Mouse (Mus musculus): ENCODE results near the gene Sdha. TPM values are rescaled to one million over a fixed set of nuclear protein-coding genes. Genes with fewer than 3 reads are reported as not detected.

The Sdha gene
- polyA plus RNA-seq (2014; fragmentation: Illumina TruSeq; extraction: RNeasy Lipid Tissue Mini Kit (QIAGEN cat#74804); ENCODE audit: low read depth, low replicate concordance) = 89.4 TPM

DNA sequence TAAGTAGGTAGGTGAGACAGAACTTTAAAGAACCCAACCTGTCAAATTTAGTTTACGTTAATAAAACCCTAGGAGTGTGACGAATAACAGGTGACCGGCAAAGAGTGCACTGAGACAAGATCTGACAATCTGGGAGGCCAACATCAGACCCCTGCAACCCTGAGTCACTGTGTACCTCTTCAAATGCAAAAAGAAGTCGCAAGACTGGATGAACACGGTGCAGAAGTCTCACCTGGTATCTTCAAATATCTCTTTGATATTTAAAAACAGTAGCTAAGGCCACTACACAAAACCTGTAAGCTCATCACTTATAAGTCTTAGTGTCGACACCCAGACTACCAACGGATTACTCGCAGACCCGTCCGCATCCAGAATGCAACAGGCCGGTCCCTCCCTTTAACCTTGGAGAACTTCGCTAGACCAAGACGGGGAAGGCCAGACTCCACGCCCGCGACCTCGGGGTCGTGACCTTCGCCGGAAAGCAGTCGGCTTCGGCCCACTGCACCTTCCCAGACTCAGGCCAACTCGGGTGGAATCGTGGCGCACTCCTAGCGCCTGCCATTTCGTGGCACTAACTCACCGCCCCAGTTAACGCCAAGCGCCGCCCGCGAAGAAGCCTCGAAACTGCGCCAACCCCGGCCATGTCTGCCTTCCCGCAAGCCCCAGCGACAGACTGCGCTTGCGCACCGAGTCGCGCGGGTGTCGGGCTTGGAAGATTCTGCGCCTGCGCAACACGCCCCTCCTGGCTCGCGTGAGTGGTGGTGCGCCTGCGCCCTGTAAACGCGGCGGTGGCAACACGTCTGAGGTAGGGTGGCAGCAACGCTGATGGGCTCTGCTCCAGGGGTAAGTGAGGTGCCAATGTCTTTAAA lies at the start of gene Sdha, which contains the start of gene Ccdc127:
Gene Sdha (minus strand): TSS at position 715 of the 869 bp plus-strand sequence.
Gene Ccdc127 (plus strand): TSS at position 744 of the 869 bp plus-strand sequence.

DNA sequence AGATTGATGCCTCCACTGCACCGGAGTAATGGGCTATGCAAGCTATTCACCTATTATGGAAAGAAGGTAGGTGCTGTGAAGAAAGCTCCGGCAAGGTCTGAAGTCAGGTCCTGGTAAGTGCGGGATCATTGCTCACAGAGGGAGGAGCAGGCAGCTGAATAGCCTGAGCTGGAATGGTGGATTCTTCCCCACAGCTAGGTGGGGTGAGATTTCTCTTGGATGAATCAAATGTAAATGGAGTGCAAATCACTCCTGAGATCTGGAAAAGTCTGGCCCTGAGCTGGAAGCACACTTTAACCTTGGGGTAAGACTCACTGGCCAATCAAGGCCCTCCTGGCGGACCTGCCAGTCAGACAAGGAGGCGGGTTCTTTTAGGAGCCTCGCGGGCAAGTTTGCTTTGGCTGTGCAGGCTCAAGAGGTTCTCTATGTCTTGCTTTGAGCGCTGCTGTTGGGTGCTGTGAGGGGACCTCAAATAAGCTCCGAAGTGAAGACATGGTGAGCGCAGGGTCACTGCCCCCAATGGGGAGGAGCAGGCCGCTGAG lies 49.3 kb upstream of the Sdha start, which contains the start of gene Ftl1-ps1:
Gene Ftl1-ps1 (plus strand): TSS at position 397 of the 542 bp plus-strand sequence.

DNA sequence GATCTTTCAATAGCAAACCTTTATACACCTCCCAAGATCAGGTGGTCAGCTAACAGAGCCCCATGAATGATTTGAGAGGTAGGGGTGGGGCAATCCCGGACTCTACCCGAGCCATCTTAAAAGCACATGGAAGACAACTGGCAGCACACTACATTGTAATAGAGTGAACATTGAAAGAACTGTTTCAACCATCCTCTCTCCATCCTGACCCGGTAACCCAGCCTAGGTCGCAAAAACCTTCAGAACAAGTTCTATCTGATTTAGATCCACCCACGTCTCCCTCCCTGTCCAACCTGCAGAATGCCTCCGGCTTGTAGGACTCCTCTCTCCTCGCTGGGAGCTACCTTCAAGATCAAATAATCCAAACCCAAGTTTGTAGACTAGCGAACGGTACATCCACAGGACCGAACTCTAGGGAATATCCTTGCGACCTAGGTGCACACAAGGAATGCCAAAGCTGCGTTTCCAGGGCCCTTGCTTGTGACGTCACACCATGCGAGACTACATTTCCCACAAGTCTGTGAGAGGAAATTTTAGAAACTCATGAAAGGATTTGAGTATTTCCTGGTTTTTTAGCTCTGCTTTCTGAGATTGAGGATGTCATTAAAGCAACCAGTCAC lies 40.4 kb upstream of the Sdha start, which contains the start of gene Zfp72:
Gene Zfp72 (minus strand): TSS at position 466 of the 620 bp plus-strand sequence.

DNA sequence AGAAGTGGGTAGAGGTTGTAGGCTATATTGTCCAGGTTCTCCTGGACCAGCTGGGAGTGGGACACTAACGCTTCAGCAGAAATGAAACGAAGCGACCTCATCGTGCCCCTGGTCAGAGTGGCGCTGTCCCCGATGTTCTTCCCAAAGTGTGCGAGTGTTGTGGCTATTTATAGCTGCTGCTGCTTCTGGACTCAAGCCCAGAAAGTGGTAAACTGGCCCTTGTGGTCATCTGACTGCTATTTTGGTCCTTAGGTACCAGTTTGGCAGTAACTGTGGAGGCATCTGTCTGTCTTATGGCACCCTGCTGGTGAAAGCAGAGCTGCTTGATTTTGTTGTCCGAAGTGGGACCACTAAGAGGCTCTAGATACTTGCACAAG lies 13.8 kb upstream of the Sdha start, which contains the start of gene Lrrc14b:
Gene Lrrc14b (minus strand): TSS at position 147 of the 377 bp plus-strand sequence.

DNA sequence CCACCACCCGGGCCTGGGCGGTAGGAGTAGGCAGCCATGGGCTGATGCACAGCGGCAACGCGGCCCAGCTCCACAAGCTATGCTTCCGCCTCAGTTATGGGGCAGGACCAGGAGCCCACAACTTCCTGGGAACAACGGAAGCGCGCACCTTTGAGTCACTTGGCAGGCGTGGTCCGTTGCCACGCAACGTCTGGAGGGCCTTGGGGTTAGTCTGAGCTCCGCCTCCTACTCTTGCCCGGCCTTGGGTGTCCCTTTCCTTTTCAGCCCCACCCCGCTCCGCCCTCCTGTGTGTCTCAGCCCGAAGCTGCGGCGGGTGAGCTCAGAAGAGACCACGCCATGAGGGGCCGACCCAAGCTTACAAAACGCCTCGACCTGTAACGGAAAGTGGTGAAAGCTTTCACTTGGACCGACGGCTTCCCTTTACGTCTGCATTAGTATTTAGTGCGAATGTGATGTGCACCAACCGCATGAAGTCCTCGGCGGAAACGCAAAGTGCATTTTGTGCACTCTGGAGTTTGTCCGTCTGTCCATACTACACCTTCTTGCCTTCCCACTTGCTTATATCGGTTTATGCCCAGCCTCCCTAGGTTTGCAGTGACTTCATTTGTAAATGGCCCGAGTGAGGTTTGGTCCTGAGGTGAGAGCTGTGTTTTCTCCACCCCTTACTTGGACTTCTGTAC lies 32.8 kb downstream of the Sdha start, which contains the start of gene Pdcd6:
Gene Pdcd6 (minus strand): TSS at position 411 of the 680 bp plus-strand sequence.

DNA sequence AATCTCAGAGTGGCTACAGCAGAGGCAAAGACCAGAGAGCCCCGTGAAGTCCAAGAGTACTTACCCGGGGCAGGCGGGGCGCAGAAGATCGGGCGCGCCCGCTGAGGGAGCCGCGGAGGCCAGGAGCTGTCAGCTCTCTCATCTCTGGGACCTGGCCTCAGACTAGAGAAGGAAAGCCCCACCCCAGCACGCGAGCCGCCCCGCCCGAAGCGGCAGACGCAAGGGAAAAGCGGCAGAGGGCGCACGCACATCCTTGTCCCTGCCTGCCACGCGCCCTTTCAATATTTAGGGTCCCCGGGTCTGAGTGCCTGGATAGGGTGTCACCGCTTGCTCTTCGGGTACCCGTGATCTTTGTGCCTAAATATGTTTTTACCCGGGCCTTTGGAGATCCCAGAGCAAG lies 57.9 kb downstream of the Sdha start, which contains the start of gene Ahrr:
Gene Ahrr (minus strand): TSS at position 165 of the 400 bp plus-strand sequence.

Other genes starting within 250 kb of the Sdha start
- gene Slc9a3, start 228.8 kb downstream of the Sdha start, polyA plus RNA-seq (2014; fragmentation: Illumina TruSeq; extraction: RNeasy Lipid Tissue Mini Kit (QIAGEN cat#74804); ENCODE audit: low read depth, low replicate concordance) = 0.78 TPM
- 25.8 TPM for gene Exoc3, start 141.5 kb downstream of the Sdha start, polyA plus RNA-seq (2014; fragmentation: Illumina TruSeq; extraction: RNeasy Lipid Tissue Mini Kit (QIAGEN cat#74804); ENCODE audit: low read depth, low replicate concordance)
- gene Ahrr, start 57.9 kb downstream of the Sdha start, polyA plus RNA-seq (2014; fragmentation: Illumina TruSeq; extraction: RNeasy Lipid Tissue Mini Kit (QIAGEN cat#74804); ENCODE audit: low read depth, low replicate concordance) = 0.22 TPM
- gene Pdcd6, start 32.7 kb downstream of the Sdha start, polyA plus RNA-seq (2014; fragmentation: Illumina TruSeq; extraction: RNeasy Lipid Tissue Mini Kit (QIAGEN cat#74804); ENCODE audit: low read depth, low replicate concordance) = 41.3 TPM
- gene Ccdc127, start within 50 bp of the Sdha start, polyA plus RNA-seq (2014; fragmentation: Illumina TruSeq; extraction: RNeasy Lipid Tissue Mini Kit (QIAGEN cat#74804); ENCODE audit: low read depth, low replicate concordance) = 35.1 TPM
- not detected for gene Lrrc14b, start 13.7 kb upstream of the Sdha start, polyA plus RNA-seq (2014; fragmentation: Illumina TruSeq; extraction: RNeasy Lipid Tissue Mini Kit (QIAGEN cat#74804); ENCODE audit: low read depth, low replicate concordance)
- 62.6 TPM for gene Zfp72, start 40.6 kb upstream of the Sdha start, polyA plus RNA-seq (2014; fragmentation: Illumina TruSeq; extraction: RNeasy Lipid Tissue Mini Kit (QIAGEN cat#74804); ENCODE audit: low read depth, low replicate concordance)
- gene Ftl1-ps1, start 49.4 kb upstream of the Sdha start, polyA plus RNA-seq (2014; fragmentation: Illumina TruSeq; extraction: RNeasy Lipid Tissue Mini Kit (QIAGEN cat#74804); ENCODE audit: low read depth, low replicate concordance) = 0.49 TPM
- 8.0 TPM for gene Zfp825, start 143.7 kb upstream of the Sdha start, polyA plus RNA-seq (2014; fragmentation: Illumina TruSeq; extraction: RNeasy Lipid Tissue Mini Kit (QIAGEN cat#74804); ENCODE audit: low read depth, low replicate concordance)